Mouse (Mus musculus): ENCODE results near the gene Trp53bp1. TPM values are rescaled to one million over a fixed set of nuclear protein-coding genes. Genes with fewer than 3 reads are reported as not detected.
A peak's percentile ranks its signal among the peaks of the same experiment; 100 is the strongest.

Gene Trp53bp1
- polyA plus RNA-seq, 1 experiment from 2014 or later = 63.8 TPM

GRCm38 (mm10) chr2:121295608-121296571 is 24.7 kb upstream of the Trp53bp1 start:
- peak; percentile 65 for DNase-seq (ENCODE audit: low spot score)

GRCm38 (mm10) chr2:121294753-121295607 is 23.8 kb upstream of the Trp53bp1 start:
- DNase-seq (ENCODE audit: low spot score) (peak; percentile 81), ATAC-seq (replicated peaks; ENCODE audit: low FRiP score, low TSS enrichment, low read depth) (peak; percentile 80)
- H3K4me2 ChIP-seq (ENCODE audit: low read length) = peak overlapping the region; percentile 70
- peaks cover 13% of the 10 kb centered on the region for H3K27me3 ChIP-seq (replicated peaks; ENCODE audit: control insufficient read depth, insufficient read depth, low read length)
- 3% methylated on average over 18 of the region's 18 CpGs for WGBS
- H3K36me3 ChIP-seq (ENCODE audit: control insufficient read depth, insufficient read depth, low read length) = peaks cover 8% of the 10 kb centered on the region; the same call in 1 of the 2 replicates
- peak overlapping the region; percentile 23 for H3K9ac ChIP-seq (ENCODE audit: low read length)
- H3K27ac ChIP-seq (ENCODE audit: low read depth) = peak overlapping the region; percentile 51; the same call in 1 of the 2 replicates
- peak overlapping the region; percentile 45 for H3K4me3 ChIP-seq (ENCODE audit: low read depth, low read length)
- no peaks in the 10 kb centered on the region for H3K9me3 ChIP-seq (ENCODE audit: control insufficient read depth, low read length)
- peaks cover 35% of the 10 kb centered on the region for H3K4me1 ChIP-seq (replicated peaks; ENCODE audit: control insufficient read depth, insufficient read depth, low read length)

More at GRCm38 (mm10) chr2:121295608-121296571, 24.7 kb upstream of the Trp53bp1 start:
- peak overlapping the region; percentile 29; the same call in 1 of the 2 replicates for H3K27ac ChIP-seq (ENCODE audit: low read depth)
- peak overlapping the region; percentile 23 for H3K9ac ChIP-seq (ENCODE audit: low read length)
- H3K27me3 ChIP-seq (replicated peaks; ENCODE audit: control insufficient read depth, insufficient read depth, low read length) = peaks cover 4% of the 10 kb centered on the region
- H3K4me2 ChIP-seq (ENCODE audit: low read length) = peak overlapping the region; percentile 70
- WGBS = 2% methylated on average over 15 of the region's 15 CpGs
- H3K4me3 ChIP-seq (ENCODE audit: low read depth, low read length) = peak overlapping the region; percentile 45
- H3K36me3 ChIP-seq (ENCODE audit: control insufficient read depth, insufficient read depth, low read length) = peaks cover 12% of the 10 kb centered on the region; the same call in 1 of the 2 replicates
- ATAC-seq (replicated peaks; ENCODE audit: low FRiP score, low TSS enrichment, low read depth) = peak; percentile 18
- H3K9me3 ChIP-seq (ENCODE audit: control insufficient read depth, low read length) = no peaks in the 10 kb centered on the region
- H3K4me1 ChIP-seq (replicated peaks; ENCODE audit: control insufficient read depth, insufficient read depth, low read length) = peaks cover 34% of the 10 kb centered on the region

DNA sequence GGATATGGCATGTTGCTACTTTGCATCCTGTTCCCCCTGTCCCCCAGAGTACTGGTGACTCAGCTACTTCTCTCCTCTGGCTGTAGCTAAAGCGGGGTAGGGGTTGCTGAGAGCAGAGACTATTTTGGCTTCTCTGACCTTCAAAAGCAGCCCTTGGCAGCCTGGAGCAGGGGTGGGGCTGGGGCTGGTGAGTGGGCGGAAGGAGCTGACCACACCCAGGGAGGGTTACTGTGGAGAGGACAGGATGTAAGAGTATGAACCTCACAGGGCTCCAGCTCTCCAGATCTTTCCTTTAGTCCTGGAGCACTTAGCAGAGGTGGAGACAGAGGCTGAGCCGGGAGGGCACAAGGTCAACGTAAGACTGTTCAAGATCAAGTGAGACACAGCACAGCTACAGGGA is 23.0 kb upstream of the Trp53bp1 start:
- DNase-seq (ENCODE audit: low spot score) (no peak), ATAC-seq (replicated peaks; ENCODE audit: low FRiP score, low TSS enrichment, low read depth) (no peak)
- peak overlapping the region; percentile 45 for H3K4me3 ChIP-seq (ENCODE audit: low read depth, low read length)
- no peaks in the 10 kb centered on the region for H3K36me3 ChIP-seq (ENCODE audit: control insufficient read depth, insufficient read depth, low read length)
- WGBS = 31% methylated on average over 4 of the region's 4 CpGs
- peaks cover 15% of the 10 kb centered on the region for H3K27me3 ChIP-seq (replicated peaks; ENCODE audit: control insufficient read depth, insufficient read depth, low read length)
- H3K4me1 ChIP-seq (replicated peaks; ENCODE audit: control insufficient read depth, insufficient read depth, low read length) = peaks cover 37% of the 10 kb centered on the region
- H3K9ac ChIP-seq (ENCODE audit: low read length) = peak overlapping the region; percentile 23; the same call in 1 of the 2 replicates
- H3K9me3 ChIP-seq (ENCODE audit: control insufficient read depth, low read length) = no peaks in the 10 kb centered on the region
- H3K4me2 ChIP-seq (ENCODE audit: low read length) = peak overlapping the region; percentile 70
- H3K27ac ChIP-seq (ENCODE audit: low read depth) = peak overlapping the region; percentile 51; the same call in 1 of the 2 replicates

DNA sequence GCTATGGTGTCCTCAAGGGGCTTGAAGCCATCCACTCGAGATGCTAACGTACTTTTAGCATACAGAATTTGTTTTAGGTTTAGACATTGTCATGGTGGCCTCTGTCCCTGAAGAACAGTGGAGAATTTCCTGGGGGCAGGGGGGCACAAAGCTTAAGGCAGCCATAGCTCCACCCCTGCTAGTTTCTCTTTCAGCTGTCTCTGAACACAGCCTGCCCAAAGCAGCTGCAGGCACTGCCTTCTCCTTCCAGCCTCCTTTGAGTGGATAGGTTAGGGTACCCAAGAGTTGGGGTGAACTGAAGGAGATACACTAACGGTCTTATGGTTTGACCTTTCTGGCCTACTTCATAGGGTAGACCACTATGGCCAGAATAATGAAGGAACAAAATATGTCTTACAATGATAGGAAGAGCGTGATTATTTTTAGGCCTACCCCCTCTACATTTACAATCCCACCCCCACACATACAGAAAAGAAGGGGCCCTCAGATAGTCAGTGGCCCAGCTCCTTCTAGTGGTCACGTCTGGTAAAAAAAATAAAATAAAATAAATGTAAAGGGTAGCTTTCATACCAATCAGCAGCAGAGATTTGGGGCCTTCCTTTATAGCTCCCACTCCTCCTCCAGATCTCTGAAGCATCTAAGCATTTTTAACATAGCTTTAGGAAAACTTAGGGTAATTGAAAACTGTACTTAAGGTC is 21.3 kb upstream of the Trp53bp1 start:
- Histone ChIP-seq H3K9ac (ENCODE audit: low read length) (no peak overlapping the region), H3K4me3 (ENCODE audit: low read depth, low read length) (no peak overlapping the region), H3K9me3 (ENCODE audit: control insufficient read depth, low read length) (no peaks in the 10 kb centered on the region), H3K4me1 (replicated peaks; ENCODE audit: control insufficient read depth, insufficient read depth, low read length) (peaks cover 37% of the 10 kb centered on the region), H3K36me3 (ENCODE audit: control insufficient read depth, insufficient read depth, low read length) (no peaks in the 10 kb centered on the region), H3K27me3 (replicated peaks; ENCODE audit: control insufficient read depth, insufficient read depth, low read length) (peaks cover 23% of the 10 kb centered on the region), H3K4me2 (ENCODE audit: low read length) (no peak overlapping the region), H3K27ac (ENCODE audit: low read depth) (no peak overlapping the region)
- 68% methylated on average over 5 of the region's 5 CpGs for WGBS
- no peak for ATAC-seq (replicated peaks; ENCODE audit: low FRiP score, low TSS enrichment, low read depth)
- no peak for DNase-seq (ENCODE audit: low spot score)

DNA sequence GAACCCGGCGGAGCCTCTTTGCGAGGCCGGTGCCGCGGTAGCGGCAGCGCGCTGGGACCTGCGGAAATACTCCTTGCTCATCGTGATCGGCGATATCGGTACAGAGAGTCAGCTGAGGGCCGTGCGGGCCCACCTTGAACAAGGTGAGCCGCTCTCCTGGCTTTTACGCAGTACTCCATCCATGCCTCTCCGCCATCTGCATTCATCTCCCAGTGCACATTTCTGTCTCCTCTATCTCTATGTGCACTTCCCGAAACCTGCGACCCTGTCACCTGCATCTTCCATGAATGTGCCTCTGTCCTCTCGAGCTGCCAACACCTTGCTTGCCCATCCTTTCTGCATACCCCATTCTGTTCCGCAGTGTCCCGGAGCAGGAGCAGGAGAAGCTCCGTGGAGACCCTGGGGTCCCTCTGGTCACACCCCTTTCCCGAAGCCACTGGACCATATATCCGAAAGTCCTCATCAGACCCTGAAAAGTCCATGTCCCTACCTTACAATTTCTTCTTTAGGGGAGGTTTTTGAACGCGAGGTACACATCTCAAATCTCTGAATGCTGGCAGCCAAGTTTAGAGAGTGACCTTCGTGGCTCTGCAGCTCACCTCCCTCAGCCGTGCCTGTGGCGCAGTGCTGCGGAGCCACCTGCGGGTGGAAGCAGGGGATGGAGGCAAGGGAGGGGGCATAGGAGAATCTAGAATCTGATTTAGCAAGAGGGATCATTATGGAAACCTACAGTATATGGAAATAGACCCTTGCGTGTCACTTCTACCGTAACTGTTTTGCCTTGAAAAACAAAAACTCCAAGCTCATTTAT is 18.7 kb upstream of the Trp53bp1 start:
- peak overlapping the region; percentile 44 for H3K4me3 ChIP-seq (ENCODE audit: low read depth, low read length)
- no peaks in the 10 kb centered on the region for H3K36me3 ChIP-seq (ENCODE audit: control insufficient read depth, insufficient read depth, low read length)
- 5% methylated on average over 36 of the region's 36 CpGs for WGBS
- H3K4me1 ChIP-seq (replicated peaks; ENCODE audit: control insufficient read depth, insufficient read depth, low read length) = peaks cover 15% of the 10 kb centered on the region
- no peak overlapping the region for H3K27ac ChIP-seq (ENCODE audit: low read depth)
- H3K27me3 ChIP-seq (replicated peaks; ENCODE audit: control insufficient read depth, insufficient read depth, low read length) = peaks cover 23% of the 10 kb centered on the region
- H3K9ac ChIP-seq (ENCODE audit: low read length) = no peak overlapping the region
- DNase-seq (ENCODE audit: low spot score) = no peak
- H3K9me3 ChIP-seq (ENCODE audit: control insufficient read depth, low read length) = no peaks in the 10 kb centered on the region
- peak overlapping the region; percentile 90 for H3K4me2 ChIP-seq (ENCODE audit: low read length)
- ATAC-seq (replicated peaks; ENCODE audit: low FRiP score, low TSS enrichment, low read depth) = peak; percentile 41

GRCm38 (mm10) chr2:121288901-121289729 is 17.9 kb upstream of the Trp53bp1 start, which contains the start of gene Map1a:
Gene Map1a, plus strand, starts transcription at chr2:121289600.
- H3K27me3 ChIP-seq (replicated peaks; ENCODE audit: control insufficient read depth, insufficient read depth, low read length) = peaks cover 23% of the 10 kb centered on the region
- ATAC-seq (replicated peaks; ENCODE audit: low FRiP score, low TSS enrichment, low read depth) = peak; percentile 98
- peak within 1 kb of the TSS; percentile 90 for H3K4me2 ChIP-seq (ENCODE audit: low read length)
- H3K9ac ChIP-seq (ENCODE audit: low read length) = 0 out of 2 replicates have a peak within 1 kb of the TSS, but pooled peaks have one; percentile 8
- peak within 1 kb of the TSS; percentile 44 for H3K4me3 ChIP-seq (ENCODE audit: low read depth, low read length)
- DNase-seq (ENCODE audit: low spot score) = peak; percentile 92
- no peaks in the 10 kb centered on the region for H3K9me3 ChIP-seq (ENCODE audit: control insufficient read depth, low read length)
- H3K4me1 ChIP-seq (replicated peaks; ENCODE audit: control insufficient read depth, insufficient read depth, low read length) = peaks cover 7% of the 10 kb centered on the region
- 1% methylated on average over 47 of the region's 48 CpGs for WGBS
- no peaks in the 10 kb centered on the region for H3K36me3 ChIP-seq (ENCODE audit: control insufficient read depth, insufficient read depth, low read length)
- no peak within 1 kb of the TSS for H3K27ac ChIP-seq (ENCODE audit: low read depth)

- H3K4me3 ChIP-seq (ENCODE audit: low read depth, low read length) = no peak overlapping the region
- H3K27me3 ChIP-seq (replicated peaks; ENCODE audit: control insufficient read depth, insufficient read depth, low read length) = peaks cover 23% of the 10 kb centered on the region
- no peak overlapping the region for H3K9ac ChIP-seq (ENCODE audit: low read length)
- no peaks in the 10 kb centered on the region for H3K36me3 ChIP-seq (ENCODE audit: control insufficient read depth, insufficient read depth, low read length)
- H3K4me1 ChIP-seq (replicated peaks; ENCODE audit: control insufficient read depth, insufficient read depth, low read length) = peaks cover 3% of the 10 kb centered on the region; the same call in 1 of the 2 replicates
- ATAC-seq (replicated peaks; ENCODE audit: low FRiP score, low TSS enrichment, low read depth) (no peak), DNase-seq (ENCODE audit: low spot score) (no peak)
- H3K27ac ChIP-seq (ENCODE audit: low read depth) = no peak overlapping the region
- H3K4me2 ChIP-seq (ENCODE audit: low read length) = no peak overlapping the region
- H3K9me3 ChIP-seq (ENCODE audit: control insufficient read depth, low read length) = no peaks in the 10 kb centered on the region
- 82% methylated on average over 2 of the region's 2 CpGs for whole genome bisulfite sequencing
These were observed 16.6 kb upstream of the Trp53bp1 start for GRCm38 (mm10) chr2:121287850-121288249.

All from intestine, embryonic 14.5 days (tissue).